Mouse (Mus musculus) thymus, adult 2 months (tissue): ENCODE results near the gene Bricd5.

Experiments
- CTCF ChIP-seq: fragments of 200-500 bp; IDR thresholded peaks from 2 replicates; pipeline ENCODE4 v1.5.1; 2012; ENCODE audit warnings: mild to moderate bottlenecking, control low read depth, low read length, moderate library complexity, borderline replicate concordance; ENCODE audit not compliant: control insufficient read depth, poor library complexity, insufficient read depth; ENCODE audit errors: extremely low read depth
- POLR2A ChIP-seq: fragments of 200-500 bp; IDR thresholded peaks from 2 replicates; pipeline ENCODE4 v1.6.1; 2012; ENCODE audit warnings: mild to moderate bottlenecking, low read length, control low read depth, moderate library complexity; ENCODE audit not compliant: control insufficient read depth, poor library complexity, insufficient read depth; ENCODE audit errors: extremely low read depth

DNA sequence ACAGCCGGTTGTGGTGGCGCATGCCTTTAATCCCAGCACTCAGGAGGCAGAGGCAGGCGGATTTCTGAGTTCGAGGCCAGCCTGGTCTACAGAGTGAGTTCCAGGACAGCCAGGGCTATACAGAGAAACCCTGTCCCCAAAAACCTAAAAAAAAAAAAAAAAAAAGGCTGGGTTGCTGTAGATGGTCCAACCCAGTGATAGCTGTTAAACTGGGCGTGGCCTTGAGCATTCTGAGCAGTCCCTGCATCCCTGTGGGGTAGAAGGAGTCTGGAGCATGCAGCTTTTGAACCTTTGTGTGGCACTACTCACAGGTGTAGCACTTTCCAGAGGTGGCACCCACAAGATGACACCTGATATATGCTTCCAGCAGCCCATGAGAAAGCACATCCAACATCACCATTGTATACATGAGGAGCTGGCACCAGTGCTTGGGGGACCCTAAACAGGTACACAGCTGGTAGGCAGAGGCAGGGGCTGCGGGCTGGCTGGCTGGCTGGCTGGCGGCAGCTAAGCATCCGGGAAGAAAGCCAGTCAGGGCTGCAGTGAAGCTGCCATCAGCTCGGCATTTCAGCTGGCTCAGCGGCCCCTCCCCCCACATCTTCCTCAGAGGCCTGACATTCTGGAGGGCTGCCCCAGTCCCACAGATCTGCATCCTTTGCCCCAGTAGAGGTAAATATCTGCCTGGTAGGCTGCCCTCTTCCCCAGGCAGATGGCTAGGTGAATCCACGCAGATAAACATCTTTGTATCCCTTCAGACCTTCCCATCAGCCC lies 11.6 kb downstream of the Bricd5 start:
- TF ChIP-seq CTCF: no peak
- TF ChIP-seq POLR2A: no peak
